Comparison of ENCODE assay signal across 9 mouse cellular contexts in genomic region chr6:34479531-34479930, GRCm38 (mm10). TPM values are rescaled to one million over a fixed set of nuclear protein-coding genes. Genes with fewer than 3 reads are reported as not detected.
A peak's percentile ranks its signal among the peaks of the same experiment; 100 is the strongest.
DNase-seq lines count a peak whose midpoint lies in the region; ATAC-seq lines count a peak whose summit lies in the region.
"Had no signal": no experiment of that assay in that cellular context is flagged by ENCODE, and none has a peak within 500 bp of the region (broad histone marks: within the 10 kb centered on the region; RNA-seq: fewer than 3 reads in every experiment).

No protein-coding gene starts in this region.

- H3K36me3 ChIP-seq in heart, embryonic 11.5 days (ENCODE audit: control insufficient read depth, insufficient read depth, low read length) = no peaks in the 10 kb centered on the region
- peaks cover 5% of the 10 kb centered on the region; the same call in 1 of the 2 replicates for H3K36me3 ChIP-seq in hindbrain, embryonic 10.5 days
- H3K36me3 ChIP-seq in midbrain, embryonic 13.5 days = no peaks in the 10 kb centered on the region
- H3K36me3 ChIP-seq: limb, embryonic 15.5 days had no signal

- no peak overlapping the region for H3K27ac ChIP-seq in heart, embryonic 11.5 days (ENCODE audit: low read depth, low read length)
- peak overlapping the region; percentile 69; the same call in 1 of the 2 replicates for H3K27ac ChIP-seq in hindbrain, embryonic 10.5 days
- H3K27ac ChIP-seq in midbrain, embryonic 13.5 days = no peak overlapping the region
- H3K27ac ChIP-seq: limb, embryonic 15.5 days had no signal

- ATAC-seq in heart, embryonic 11.5 days (replicated peaks; ENCODE audit: insufficient number of reproducible peaks, low FRiP score, low TSS enrichment) = no peak
- ATAC-seq in midbrain, embryonic 13.5 days = no peak

- no peak overlapping the region for H3K4me3 ChIP-seq in heart, embryonic 11.5 days (ENCODE audit: low read depth, low read length)
- H3K4me3 ChIP-seq in hindbrain, embryonic 10.5 days = peak overlapping the region; percentile 36; the same call in 1 of the 2 replicates
- no peak overlapping the region for H3K4me3 ChIP-seq in midbrain, embryonic 13.5 days (replicated peaks)
- H3K4me3 ChIP-seq: limb, embryonic 15.5 days had no signal

- peaks cover 18% of the 10 kb centered on the region for H3K4me1 ChIP-seq in heart, embryonic 11.5 days (ENCODE audit: control insufficient read depth, insufficient read depth, low read length)
- peaks cover 58% of the 10 kb centered on the region for H3K4me1 ChIP-seq in hindbrain, embryonic 10.5 days (replicated peaks)
- H3K4me1 ChIP-seq in midbrain, embryonic 13.5 days (replicated peaks) = peaks cover 41% of the 10 kb centered on the region

- peak overlapping the region; percentile 44 for H3K4me2 ChIP-seq in heart, embryonic 11.5 days
- peak overlapping the region; percentile 39 for H3K4me2 ChIP-seq in midbrain, embryonic 13.5 days (replicated peaks)
- H3K4me2 ChIP-seq: limb, embryonic 15.5 days had no signal

- no peaks in the 10 kb centered on the region for H3K9me3 ChIP-seq in heart, embryonic 11.5 days (replicated peaks; ENCODE audit: control insufficient read depth, low read length)
- no peaks in the 10 kb centered on the region for H3K9me3 ChIP-seq in hindbrain, embryonic 10.5 days
- 0 out of 2 replicates have a peak, but pooled peaks cover 2% of the 10 kb centered on the region for H3K9me3 ChIP-seq in midbrain, embryonic 13.5 days
- H3K9me3 ChIP-seq: limb, embryonic 15.5 days had no signal

- H3K27me3 ChIP-seq in heart, embryonic 11.5 days (ENCODE audit: control insufficient read depth, insufficient read depth, low read length) = no peaks in the 10 kb centered on the region
- H3K27me3 ChIP-seq in hindbrain, embryonic 10.5 days (ENCODE audit: insufficient read depth, poor library complexity, severe bottlenecking) = no peaks in the 10 kb centered on the region
- H3K27me3 ChIP-seq in midbrain, embryonic 13.5 days = no peaks in the 10 kb centered on the region
- H3K27me3 ChIP-seq: limb, embryonic 15.5 days had no signal

- intact Hi-C loops in heart, postnatal 25 days (cut with DNase I) = loop anchor here (5.0 kb wide), 1 partner anchor 433 kb away; the partner anchor contains the start of gene Wdr91
- intact Hi-C loops in left cerebral cortex, postnatal 4 days (cut with DNase I) = no loop called here

- no peak overlapping the region for H3K9ac ChIP-seq in heart, embryonic 11.5 days (ENCODE audit: low read depth, low read length)
- H3K9ac ChIP-seq in midbrain, embryonic 13.5 days (replicated peaks) = no peak overlapping the region
- H3K9ac ChIP-seq: limb, embryonic 15.5 days had no signal

- 35% methylated on average over 8 of the region's 8 CpGs for WGBS in heart, embryonic 11.5 days (ENCODE audit: insufficient replicate concordance)
- WGBS in hindbrain, embryonic 10.5 days = 34% methylated on average over 8 of the region's 8 CpGs
- WGBS in midbrain, embryonic 13.5 days = 31% methylated on average over 8 of the region's 8 CpGs

- no peak for DNase-seq in heart, postnatal 25 days (ENCODE audit: low spot score)
- no peak for DNase-seq in hindbrain, embryonic 10.5 days (ENCODE audit: low spot score)
- DNase-seq in kidney, adult 8-10 months = peak; percentile 78 to 82
- DNase-seq in urinary bladder, postnatal 10 days (ENCODE audit: low spot score) = no peak
- DNase-seq in left cerebral cortex, postnatal 4 days = no peak
- no peak for DNase-seq in left cerebral cortex, adult 9 months (ENCODE audit: low spot score in 2 of 2)

RNA-seq across cellular contexts. Expression of gene Bpgm, which starts 3.5 kb away (rescaled TPM):
- 57.6 and 58.8 TPM in 2 replicates for polyA plus RNA-seq in heart, embryonic 11.5 days (2014; fragmentation: Nextera tagmentation; extraction: Ambion mirVana)
- 100 to 1,000 TPM in 1 of 2 experiments, 10 to 100 TPM in 1; 63.5 to 103 TPM for total RNA-seq in heart, postnatal 25 days (2021)
- 64.5 and 72.7 TPM in 2 replicates for polyA plus RNA-seq in hindbrain, embryonic 10.5 days (2016; fragmentation: Nextera tagmentation; extraction: Ambion mirVana)
- 93.7 and 101 TPM in 2 replicates for polyA plus RNA-seq in midbrain, embryonic 13.5 days (2015; fragmentation: Nextera tagmentation; extraction: Ambion mirVana)
- total RNA-seq in left cerebral cortex, postnatal 4 days (2021) = 10 to 100 TPM; 68.3 to 68.6 TPM

Comparison
In these comparisons a context has a peak if more than half of its experiments do, and no peak if none do; other contexts are left out.
1. DNase-seq: peak in kidney, adult 8-10 months (2 of 2); none in heart, postnatal 25 days (single experiment), hindbrain, embryonic 10.5 days (single experiment), urinary bladder, postnatal 10 days (single experiment), left cerebral cortex, postnatal 4 days (single experiment) and left cerebral cortex, adult 9 months (0 of 2).